Mouse (Mus musculus) embryonic facial prominence, embryonic 14.5 days (tissue): Measurements from ENCODE around the gene Gm9573. TPM values are rescaled to one million over a fixed set of nuclear protein-coding genes. Genes with fewer than 3 reads are reported as not detected.

ENCODE experiments used
- ATAC-seq: fragments of 200-750 bp; cut with Nextera tagmentation; 2 replicates; pipeline ENCODE4 v1.8.0; 2017; ENCODE audit warnings: low read depth, moderate number of reproducible peaks, moderate TSS enrichment
- DNase-seq: peaks from one replicate; pipeline ENCODE4 v3.0.0-alpha.2; 2015; ENCODE audit warnings: low spot score
- H3K27ac ChIP-seq: fragments of 300-500 bp; sonication (generic); replicated peaks from 2 replicates; pipeline ENCODE4 v1.5.1; 2014; ENCODE audit warnings: low read depth, mild to moderate bottlenecking, low read length, moderate library complexity
- H3K27me3 ChIP-seq: fragments of 300-500 bp; sonication (generic); replicated peaks from 2 replicates; pipeline ENCODE4 v1.6.1; 2014; ENCODE audit warnings: low read length; ENCODE audit not compliant: control insufficient read depth, insufficient read depth
- H3K36me3 ChIP-seq: fragments of 300-500 bp; sonication (generic); 2 replicates; pipeline ENCODE4 v1.6.1; 2014; ENCODE audit warnings: low read length, mixed read lengths; ENCODE audit not compliant: control insufficient read depth, insufficient read depth
- H3K4me1 ChIP-seq: fragments of 300-500 bp; sonication (generic); 2 replicates; pipeline ENCODE4 v1.6.1; 2014; ENCODE audit warnings: antibody characterized with exemption, low read length; ENCODE audit not compliant: control insufficient read depth, insufficient read depth
- H3K4me2 ChIP-seq: fragments of 300-500 bp; sonication (generic); 2 replicates; pipeline ENCODE4 v1.6.1; 2014; ENCODE audit warnings: low read depth, mild to moderate bottlenecking, low read length, moderate library complexity, mixed read lengths
- H3K4me3 ChIP-seq: fragments of 300-500 bp; sonication (generic); 2 replicates; pipeline ENCODE4 v1.5.1; 2014; ENCODE audit warnings: low read depth, mild to moderate bottlenecking, low read length
- H3K9ac ChIP-seq: fragments of 300-500 bp; sonication (generic); 2 replicates; pipeline ENCODE4 v1.6.1; 2014; ENCODE audit warnings: low read depth, mild to moderate bottlenecking, low read length, moderate library complexity, mixed read lengths
- H3K9me3 ChIP-seq: fragments of 300-500 bp; sonication (generic); 2 replicates; pipeline ENCODE4 v1.6.1; 2016; ENCODE audit warnings: low read length; ENCODE audit not compliant: control insufficient read depth
- WGBS: fragments of 180-500 bp; shearing (Covaris S2); extraction: QIAGEN DNeasy Blood & Tissue Kit; methylation state at CpG from one replicate; pipeline ENCODE4 v1.1.7; 2014; 5-methylcytosine and 5-hydroxymethylcytosine counted together
- polyA plus RNA-seq: library from polyadenylated mRNA; unstranded; fragments of >200 nt; fragmentation: Nextera tagmentation; extraction: Ambion mirVana; gene quantifications from 2 replicates; pipeline ENCODE4 v1.2.1, GENCODE M21; 2014

Gm9573 gene
- polyA plus RNA-seq, 1 experiment from 2014 or later = 0.04 TPM

GRCm38 (mm10) chr17:35633992-35634391 lies 7.6 kb upstream of the Gm9573 start:
- Histone ChIP-seq H3K4me3 (no peak overlapping the region), H3K36me3 (no peaks in the 10 kb centered on the region), H3K9ac (no peak overlapping the region), H3K4me1 (0 out of 2 replicates have a peak, but pooled peaks cover under 1% of the 10 kb centered on the region), H3K27me3 (no peaks in the 10 kb centered on the region), H3K4me2 (no peak overlapping the region), H3K9me3 (no peaks in the 10 kb centered on the region), H3K27ac (no peak overlapping the region)
- 28% methylated on average over 1 of the region's 1 CpGs for WGBS
- ATAC-seq (peak; percentile 35; the same call in 1 of the 2 replicates), DNase-seq (peak; percentile 70)

DNA sequence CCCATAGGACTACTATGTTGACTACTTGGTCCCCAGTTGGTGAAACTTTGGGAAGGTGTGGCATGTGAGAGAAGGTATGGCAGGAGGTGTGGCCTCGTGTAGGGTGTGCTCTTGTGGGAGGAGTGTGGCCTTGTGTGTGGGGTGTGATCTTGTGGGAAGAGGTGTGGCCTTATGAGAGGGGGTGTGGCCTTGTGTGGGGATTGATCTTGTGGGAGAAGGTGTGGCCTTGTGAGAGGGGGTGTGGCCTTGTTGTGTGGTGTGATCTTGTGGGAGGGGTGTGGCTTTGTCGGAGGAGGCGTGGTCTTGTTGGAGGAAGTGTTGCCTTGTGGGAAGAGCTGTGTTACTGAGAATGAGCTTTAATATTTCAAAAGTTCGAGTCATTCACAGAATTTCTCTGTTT lies 9.3 kb downstream of the Gm9573 start:
- no peaks in the 10 kb centered on the region for H3K9me3 ChIP-seq
- WGBS = 80% methylated on average over 4 of the region's 4 CpGs
- ATAC-seq = no peak

DNA sequence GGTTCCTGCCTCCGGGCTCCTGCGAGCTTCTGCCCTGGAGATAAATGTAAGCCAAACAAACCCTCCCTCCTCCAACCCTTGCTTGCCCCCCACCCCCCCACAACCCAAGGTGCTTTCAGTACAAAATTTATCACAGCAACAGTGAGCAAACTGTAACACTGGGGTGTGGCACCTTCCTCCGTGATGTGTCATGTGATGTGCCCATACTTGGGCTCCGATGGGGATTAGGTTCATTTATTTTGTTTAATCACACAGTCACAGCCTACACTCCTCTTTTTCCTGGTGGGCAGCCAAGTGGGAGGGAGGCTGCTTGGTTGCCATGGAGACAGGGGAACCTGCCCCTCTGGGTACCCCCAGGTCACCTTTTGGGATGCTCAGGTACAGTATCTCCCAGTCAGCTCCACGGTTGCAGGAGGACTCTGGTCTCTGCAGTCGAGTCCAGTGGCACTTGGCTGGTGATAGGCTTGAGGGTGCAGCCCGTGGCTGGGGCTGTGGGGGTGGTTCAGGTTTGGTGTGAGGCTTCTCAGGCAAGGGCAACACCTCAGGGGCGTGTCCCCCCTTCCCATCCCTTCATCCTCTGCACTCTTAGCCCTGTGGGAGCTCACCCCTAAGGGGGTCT lies 24.6 kb downstream of the Gm9573 start:
- Histone ChIP-seq H3K4me2 (no peak overlapping the region), H3K9me3 (no peaks in the 10 kb centered on the region), H3K9ac (no peak overlapping the region), H3K4me1 (no peaks in the 10 kb centered on the region), H3K27me3 (no peaks in the 10 kb centered on the region), H3K4me3 (no peak overlapping the region), H3K36me3 (no peaks in the 10 kb centered on the region), H3K27ac (no peak overlapping the region)
- peak; percentile 48 for DNase-seq
- ATAC-seq = peak; percentile 33; the same call in 1 of the 2 replicates
- 39% methylated on average over 7 of the region's 8 CpGs for WGBS

More for the DNA sequence above, 9.3 kb downstream of the Gm9573 start:
- no peak overlapping the region for H3K27ac ChIP-seq
- no peak overlapping the region for H3K4me2 ChIP-seq
- no peak overlapping the region for H3K9ac ChIP-seq
- H3K27me3 ChIP-seq = no peaks in the 10 kb centered on the region
- no peak overlapping the region for H3K4me3 ChIP-seq
- H3K36me3 ChIP-seq = no peaks in the 10 kb centered on the region
- DNase-seq = no peak
- no peaks in the 10 kb centered on the region for H3K4me1 ChIP-seq

- ATAC-seq = no peak
- 53% methylated on average over 2 of the region's 2 CpGs for WGBS
These were observed 25.2 kb downstream of the Gm9573 start, which contains the start of gene Sfta2 for GRCm38 (mm10) chr17:35601249-35601648. Gene Sfta2 (plus strand): TSS chr17:35601549.

DNA sequence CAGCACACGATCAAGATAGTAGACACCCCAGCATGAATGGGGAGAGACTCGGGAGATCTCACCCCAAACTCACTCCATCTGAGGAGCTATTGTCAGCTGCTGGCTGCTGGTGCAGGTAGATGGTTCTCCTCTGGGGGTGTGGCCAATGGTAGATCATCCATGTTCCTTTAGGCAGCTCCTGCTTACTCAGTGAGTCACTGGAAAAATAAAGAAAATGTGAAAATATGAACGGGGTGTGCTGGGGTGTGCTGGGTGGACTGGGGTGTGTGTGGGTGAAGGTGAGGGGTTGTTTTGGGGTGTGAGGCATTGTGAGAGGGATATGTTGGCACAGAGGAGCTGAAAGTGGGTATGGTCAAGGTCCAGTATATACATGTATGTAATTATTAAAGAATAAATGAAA lies 29.0 kb downstream of the Gm9573 start:
- no peak for DNase-seq
- Histone ChIP-seq H3K36me3 (no peaks in the 10 kb centered on the region), H3K4me2 (no peak overlapping the region), H3K27me3 (no peaks in the 10 kb centered on the region), H3K4me3 (no peak overlapping the region), H3K9ac (no peak overlapping the region), H3K9me3 (no peaks in the 10 kb centered on the region), H3K4me1 (no peaks in the 10 kb centered on the region), H3K27ac (no peak overlapping the region)
- ATAC-seq = no peak
- 94% methylated on average over 3 of the region's 3 CpGs for WGBS

More at GRCm38 (mm10) chr17:35601249-35601648, 25.2 kb downstream of the Gm9573 start, which contains the start of gene Sfta2:
- Histone ChIP-seq H3K4me1 (no peaks in the 10 kb centered on the region), H3K36me3 (no peaks in the 10 kb centered on the region), H3K4me3 (no peak within 1 kb of the TSS), H3K9ac (no peak within 1 kb of the TSS), H3K27me3 (no peaks in the 10 kb centered on the region), H3K27ac (no peak within 1 kb of the TSS), H3K4me2 (no peak within 1 kb of the TSS), H3K9me3 (no peaks in the 10 kb centered on the region)
- peak; percentile 30 for DNase-seq

GRCm38 (mm10) chr17:35594456-35594855 lies 32.0 kb downstream of the Gm9573 start:
- Histone ChIP-seq H3K9ac (no peak overlapping the region), H3K9me3 (no peaks in the 10 kb centered on the region), H3K27me3 (no peaks in the 10 kb centered on the region), H3K4me2 (no peak overlapping the region), H3K36me3 (no peaks in the 10 kb centered on the region), H3K4me3 (no peak overlapping the region), H3K4me1 (no peaks in the 10 kb centered on the region), H3K27ac (no peak overlapping the region)
- DNase-seq (no peak), ATAC-seq (no peak)
- 79% methylated on average over 7 of the region's 7 CpGs for WGBS

DNA sequence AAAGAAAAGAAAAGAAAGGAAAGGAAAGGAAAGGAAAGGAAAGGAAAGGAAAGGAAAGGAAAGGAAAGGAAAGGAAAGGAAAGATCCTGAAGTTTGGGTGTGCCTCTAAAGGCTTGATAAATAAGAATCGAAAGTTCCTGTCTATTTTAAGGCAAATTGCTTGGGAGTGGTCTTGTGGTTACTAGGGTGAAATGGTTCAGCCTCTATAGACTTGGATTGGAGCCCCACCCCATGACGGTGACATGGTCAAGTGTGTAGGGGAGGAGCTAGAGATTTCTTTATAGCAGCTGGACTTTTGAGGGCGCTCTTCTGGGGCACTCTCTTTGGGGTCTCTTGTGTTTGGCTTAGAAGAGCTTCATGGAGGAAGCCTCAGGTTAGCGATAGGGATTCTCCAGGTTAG lies 32.7 kb downstream of the Gm9573 start:
- H3K4me3 ChIP-seq = no peak overlapping the region
- H3K4me1 ChIP-seq = no peaks in the 10 kb centered on the region
- no peaks in the 10 kb centered on the region for H3K9me3 ChIP-seq
- no peak overlapping the region for H3K27ac ChIP-seq
- no peak overlapping the region for H3K9ac ChIP-seq
- DNase-seq (no peak), ATAC-seq (no peak)
- H3K27me3 ChIP-seq = no peaks in the 10 kb centered on the region
- WGBS = 48% methylated on average over 4 of the region's 4 CpGs
- H3K36me3 ChIP-seq = no peaks in the 10 kb centered on the region
- H3K4me2 ChIP-seq = no peak overlapping the region

- WGBS = 77% methylated on average over 9 of the region's 9 CpGs
- DNase-seq = no peak
- no peak overlapping the region for H3K9ac ChIP-seq
These were observed 34.3 kb downstream of the Gm9573 start for GRCm38 (mm10) chr17:35592131-35592530.

GRCm38 (mm10) chr17:35591731-35592130 lies 34.7 kb downstream of the Gm9573 start:
- 85% methylated on average over 15 of the region's 15 CpGs for WGBS
- Histone ChIP-seq H3K9me3 (no peaks in the 10 kb centered on the region), H3K27me3 (no peaks in the 10 kb centered on the region), H3K4me1 (no peaks in the 10 kb centered on the region), H3K36me3 (no peaks in the 10 kb centered on the region), H3K4me2 (no peak overlapping the region), H3K27ac (no peak overlapping the region), H3K4me3 (no peak overlapping the region), H3K9ac (no peak overlapping the region)
- DNase-seq (no peak), ATAC-seq (no peak)

More at GRCm38 (mm10) chr17:35592131-35592530, 34.3 kb downstream of the Gm9573 start:
- no peak for ATAC-seq
- H3K4me1 ChIP-seq = no peaks in the 10 kb centered on the region
- H3K4me2 ChIP-seq = no peak overlapping the region
- no peaks in the 10 kb centered on the region for H3K27me3 ChIP-seq
- no peaks in the 10 kb centered on the region for H3K9me3 ChIP-seq
- H3K4me3 ChIP-seq = no peak overlapping the region
- H3K36me3 ChIP-seq = no peaks in the 10 kb centered on the region
- no peak overlapping the region for H3K27ac ChIP-seq
